ENCODE assay signal across 8 mouse cellular contexts in the genomic region with DNA sequence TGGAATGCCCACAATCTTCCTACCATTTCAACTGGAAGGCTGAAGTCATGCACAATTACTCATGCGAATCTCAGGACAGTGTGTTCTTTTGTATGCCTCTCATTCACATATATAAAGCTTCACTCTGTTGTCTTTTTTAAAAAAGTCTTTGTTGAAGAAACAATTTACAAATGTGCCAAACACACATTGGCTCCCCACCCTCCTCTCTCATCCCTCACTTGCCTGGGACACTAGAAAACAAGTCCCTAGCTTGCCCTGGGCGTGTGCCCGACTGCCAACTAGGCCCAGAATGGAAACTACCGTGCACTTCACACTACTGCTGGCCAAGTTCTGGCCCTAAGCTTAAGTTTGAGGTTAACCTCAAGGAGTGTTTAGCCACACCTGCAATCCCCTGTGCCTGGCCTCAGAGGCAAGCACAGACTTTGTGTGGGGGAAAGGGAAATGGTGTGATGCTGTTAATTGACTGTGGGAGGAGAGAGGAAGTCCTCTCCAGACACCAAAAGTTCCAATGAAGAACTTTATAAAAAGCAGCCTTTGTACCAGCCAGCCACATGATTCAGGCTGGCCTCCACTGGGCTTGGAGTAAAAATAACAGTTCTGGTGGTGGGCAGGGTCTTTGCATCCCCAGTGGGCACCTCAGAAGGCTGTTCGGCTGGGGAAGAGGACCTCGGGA.
DNase-seq lines count a peak whose midpoint lies in the region; ATAC-seq and TF ChIP-seq lines count a peak whose summit lies in the region.

No protein-coding gene starts in this region.

- no peak for TF ChIP-seq CTCF in olfactory bulb, adult 2 months (IDR thresholded peaks at IDR 0.05; ENCODE audit: insufficient read depth, low read depth, low read length)
- TF ChIP-seq CTCF in hindbrain, postnatal 0 days (IDR thresholded peaks at IDR 0.05; ENCODE audit: low read depth) = no peak

- peak; percentile 94 for ATAC-seq in hematopoietic stem cell, adult 5-6 weeks (replicated peaks in 1 of 2; ENCODE audit: insufficient read depth in 1 of 2, low FRiP score in 2 of 2, low TSS enrichment in 1 of 2, low read depth in 1 of 2, poor library complexity in 2 of 2, severe bottlenecking in 2 of 2)
- peak; percentile 72 for ATAC-seq in limb, embryonic 14.5 days (ENCODE audit: low FRiP score, low read depth)
- no peak for ATAC-seq in hindbrain, postnatal 0 days

- no peaks in the 10 kb centered on the region for H3K36me3 ChIP-seq in limb, embryonic 14.5 days (ENCODE audit: control insufficient read depth, insufficient read depth, low read length)
- H3K36me3 ChIP-seq in hindbrain, postnatal 0 days (ENCODE audit: insufficient read depth, low read length) = no peaks in the 10 kb centered on the region

- DNase-seq in gastrocnemius, adult 18-20 months (ENCODE audit: low spot score) = peak; percentile 48
- DNase-seq in gastrocnemius, postnatal 10 days = no peak
- peak; percentile 62 for DNase-seq in Muller cell, postnatal 12 days (ENCODE audit: inconsistent ontology term)
- DNase-seq in limb, embryonic 14.5 days (ENCODE audit: low spot score) = peak; percentile 48
- DNase-seq in cerebellum, adult 8-10 months = no peak
- no peak for DNase-seq in hindbrain, postnatal 0 days (ENCODE audit: low spot score)

- WGBS in limb, embryonic 14.5 days = 65% methylated on average over 6 of the region's 6 CpGs
- 70% methylated on average over 6 of the region's 6 CpGs for WGBS in olfactory bulb, adult 2 months
- 56% methylated on average over 6 of the region's 6 CpGs for WGBS in hindbrain, postnatal 0 days

- no peak overlapping the region for H3K4me3 ChIP-seq in limb, embryonic 14.5 days (replicated peaks; ENCODE audit: low read length)
- no peak overlapping the region for H3K4me3 ChIP-seq in olfactory bulb, adult 2 months (ENCODE audit: insufficient read depth, low read depth, low read length)
- H3K4me3 ChIP-seq in hindbrain, postnatal 0 days (ENCODE audit: low read length) = no peak overlapping the region

- H3K4me2 ChIP-seq in limb, embryonic 14.5 days (replicated peaks; ENCODE audit: low read depth, low read length, severe bottlenecking) = 0 out of 2 replicates have a peak overlapping the region, but pooled peaks have one; percentile 4
- no peak overlapping the region for H3K4me2 ChIP-seq in hindbrain, postnatal 0 days (ENCODE audit: low read depth, low read length)

- H3K27ac ChIP-seq in limb, embryonic 14.5 days (replicated peaks; ENCODE audit: low read depth, low read length) = peak overlapping the region; percentile 40
- H3K27ac ChIP-seq in olfactory bulb, adult 2 months (ENCODE audit: insufficient read depth, low read depth, low read length) = peak overlapping the region; percentile 32; the same call in 1 of the 2 replicates
- H3K27ac ChIP-seq in hindbrain, postnatal 0 days = no peak overlapping the region

- no peaks in the 10 kb centered on the region for H3K9me3 ChIP-seq in limb, embryonic 14.5 days (ENCODE audit: control insufficient read depth, low read length)
- no peaks in the 10 kb centered on the region for H3K9me3 ChIP-seq in hindbrain, postnatal 0 days (ENCODE audit: low read length)

- H3K27me3 ChIP-seq in limb, embryonic 14.5 days (ENCODE audit: control insufficient read depth, insufficient read depth, low read length) = no peaks in the 10 kb centered on the region
- H3K27me3 ChIP-seq in hindbrain, postnatal 0 days (ENCODE audit: insufficient read depth, low read length) = no peaks in the 10 kb centered on the region

- peaks cover 10% of the 10 kb centered on the region; the same call in 1 of the 2 replicates for H3K4me1 ChIP-seq in limb, embryonic 14.5 days (ENCODE audit: control insufficient read depth, insufficient read depth, low read length)
- H3K4me1 ChIP-seq in olfactory bulb, adult 2 months (ENCODE audit: control insufficient read depth, insufficient read depth, low read length) = no peaks in the 10 kb centered on the region
- H3K4me1 ChIP-seq in hindbrain, postnatal 0 days (ENCODE audit: insufficient read depth, low read length) = no peaks in the 10 kb centered on the region

- TF ChIP-seq POLR2A in limb, embryonic 14.5 days (IDR thresholded peaks at IDR 0.05; ENCODE audit: borderline replicate concordance, extremely low read depth, insufficient read depth, insufficient read length) = no peak
- TF ChIP-seq POLR2A in olfactory bulb, adult 2 months (IDR thresholded peaks at IDR 0.05; ENCODE audit: insufficient read depth, low read depth, low read length) = no peak

- no peak overlapping the region for H3K9ac ChIP-seq in limb, embryonic 14.5 days (ENCODE audit: low read depth, low read length, severe bottlenecking)
- H3K9ac ChIP-seq in hindbrain, postnatal 0 days (replicated peaks; ENCODE audit: low read length) = no peak overlapping the region

Comparison
In these comparisons a context has a peak if more than half of its experiments do, and no peak if none do; other contexts are left out.
1. DNase-seq: peak in gastrocnemius, adult 18-20 months (single experiment), Muller cell, postnatal 12 days (single experiment) and limb, embryonic 14.5 days (single experiment); none in gastrocnemius, postnatal 10 days (single experiment), cerebellum, adult 8-10 months (single experiment) and hindbrain, postnatal 0 days (single experiment).